Mouse (Mus musculus) cortical plate, adult 2 months (tissue): ENCODE measurements around the gene Pla2g3. TPM values are rescaled to one million over a fixed set of nuclear protein-coding genes. Genes with fewer than 3 reads are reported as not detected.

Experiments used
- H3K27ac ChIP-seq: fragments of 200-500 bp; 2 replicates; pipeline ENCODE4 v1.5.1; 2012; ENCODE audit warnings: low read length, control low read depth, inconsistent platforms; ENCODE audit not compliant: insufficient read depth
- H3K4me1 ChIP-seq: fragments of 200-500 bp; 2 replicates; pipeline ENCODE4 v1.6.1; 2011; ENCODE audit warnings: low read length; ENCODE audit not compliant: control insufficient read depth, insufficient read depth
- H3K4me3 ChIP-seq: fragments of 200-500 bp; 2 replicates; pipeline ENCODE4 v1.5.1; 2011; ENCODE audit warnings: mild to moderate bottlenecking, low read length, control low read depth; ENCODE audit not compliant: insufficient read depth
- CTCF ChIP-seq: fragments of 200-500 bp; IDR thresholded peaks from 2 replicates; pipeline ENCODE4 v1.5.1; 2011; ENCODE audit warnings: mild to moderate bottlenecking, control low read depth, low read length; ENCODE audit not compliant: insufficient read depth; ENCODE audit errors: extremely low read depth
- POLR2A ChIP-seq: fragments of 200-500 bp; IDR thresholded peaks from 2 replicates; pipeline ENCODE4 v1.6.1; 2011; ENCODE audit warnings: mild to moderate bottlenecking, low read length, control low read depth; ENCODE audit not compliant: insufficient read depth; ENCODE audit errors: extremely low read depth
- polyA plus RNA-seq: library from polyadenylated mRNA; depleted of rRNA; stranded (reverse); fragments of >200 nt; gene quantifications from 2 replicates; pipeline ENCODE4 v1.2.3, GENCODE M21; 2012

Pla2g3 gene
- polyA plus RNA-seq, 1 experiment: 2.9 TPM

DNA sequence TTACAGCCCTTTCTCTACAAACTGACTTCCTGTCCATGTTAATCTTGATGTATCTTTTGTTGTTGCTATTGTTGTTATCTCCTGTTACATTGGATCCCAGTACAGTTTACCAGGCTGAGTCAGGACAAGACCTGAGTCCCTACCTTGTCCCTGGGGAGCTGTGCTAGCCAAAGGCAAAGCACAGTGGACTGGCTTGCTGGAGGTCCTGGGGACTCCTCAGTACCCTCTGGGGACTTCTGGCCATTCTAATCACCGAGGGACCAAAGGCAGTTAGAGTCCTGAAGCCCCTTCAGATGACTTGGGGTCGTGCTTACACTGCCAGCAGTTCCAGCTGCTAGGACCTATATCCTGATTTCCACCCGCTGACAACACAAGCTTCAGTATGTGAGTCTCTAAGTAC, 33.6 kb upstream of the Pla2g3 start:
- TF ChIP-seq CTCF (no peak), POLR2A (no peak)
- no peak overlapping the region for H3K4me3 ChIP-seq

DNA sequence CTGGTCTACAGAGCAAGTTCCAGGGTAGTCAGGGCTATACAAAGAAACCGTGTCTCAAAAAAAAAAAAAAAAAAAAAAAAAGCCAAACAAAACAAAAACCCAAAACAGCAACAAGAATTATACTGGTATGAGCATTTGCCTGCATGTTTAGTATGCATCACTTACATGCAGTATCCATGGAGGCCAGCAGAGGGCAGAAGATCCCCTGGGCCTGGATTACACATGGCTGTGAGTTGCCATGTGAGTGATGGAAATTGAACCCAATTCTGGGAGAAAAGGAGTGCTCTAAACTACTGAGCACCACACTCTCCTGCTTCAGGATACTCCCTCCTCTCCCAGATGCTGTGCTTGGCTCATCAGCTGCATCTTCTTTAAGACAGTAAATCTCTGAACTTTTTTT, 31.7 kb upstream of the Pla2g3 start:
- Histone ChIP-seq H3K4me3 (no peak overlapping the region), H3K27ac (no peak overlapping the region), H3K4me1 (peaks cover 3% of the 10 kb centered on the region; the same call in 1 of the 2 replicates)
- TF ChIP-seq POLR2A (no peak), CTCF (peak; percentile 77)

More for the DNA sequence above, 33.6 kb upstream of the Pla2g3 start:
- Histone ChIP-seq H3K27ac (no peak overlapping the region), H3K4me1 (peaks cover 5% of the 10 kb centered on the region)

DNA sequence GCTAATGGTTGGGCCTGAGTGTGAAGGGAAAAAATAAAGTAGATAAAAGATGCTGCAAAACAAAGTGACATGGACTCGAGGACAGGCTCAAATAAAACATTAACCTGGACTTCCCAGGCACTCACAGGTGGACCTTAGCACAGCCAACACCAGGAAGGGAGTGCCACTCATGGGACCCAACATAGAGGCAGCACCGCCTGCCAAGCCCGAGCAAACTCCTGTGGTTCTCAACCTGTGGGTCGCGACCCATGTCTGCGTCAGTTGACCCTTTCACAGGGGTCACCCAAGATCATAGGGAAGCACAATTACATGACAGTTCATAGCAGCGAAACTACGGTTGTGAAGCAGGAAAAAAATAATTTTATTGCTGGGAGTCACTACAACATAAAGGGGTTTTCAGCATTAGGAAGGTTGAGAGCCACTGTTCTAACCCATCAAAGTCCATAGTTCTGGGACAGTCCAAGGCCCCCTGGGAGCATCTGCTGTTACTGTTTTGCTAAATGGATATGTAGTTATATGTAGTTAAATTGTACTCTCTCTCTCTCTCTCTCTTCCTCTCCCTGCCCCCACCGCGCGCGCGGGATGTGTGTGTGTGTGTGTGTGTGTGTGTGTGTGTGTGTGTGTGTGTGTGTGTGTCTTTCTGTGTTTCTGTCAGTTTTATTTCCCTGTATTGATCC, 29.5 kb upstream of the Pla2g3 start:
- TF ChIP-seq CTCF (no peak), POLR2A (no peak)

DNA sequence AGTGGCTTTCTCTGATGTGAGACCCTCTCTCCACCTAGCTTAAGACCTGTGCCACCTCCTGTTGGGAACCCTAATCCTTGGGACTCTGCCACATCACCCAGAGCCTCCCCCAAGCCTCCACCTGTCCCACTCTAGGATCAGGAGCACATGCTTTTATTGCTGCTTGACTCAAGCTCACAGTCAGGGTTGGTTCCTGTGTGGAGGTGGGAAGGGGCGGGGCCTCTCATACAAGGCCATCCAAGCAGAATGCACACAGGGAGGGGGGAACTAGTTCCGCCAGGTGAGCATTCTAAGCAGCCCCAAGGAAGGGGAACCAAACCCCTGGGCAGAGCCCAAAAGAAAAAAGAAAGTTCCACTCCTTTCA, 29.0 kb upstream of the Pla2g3 start:
- Histone ChIP-seq H3K4me1 (no peaks in the 10 kb centered on the region), H3K4me3 (no peak overlapping the region), H3K27ac (no peak overlapping the region)
- TF ChIP-seq CTCF: no peak
- TF ChIP-seq POLR2A: no peak

More for the DNA sequence above, 29.5 kb upstream of the Pla2g3 start:
- Histone ChIP-seq H3K27ac (no peak overlapping the region), H3K4me1 (no peaks in the 10 kb centered on the region), H3K4me3 (no peak overlapping the region)

DNA sequence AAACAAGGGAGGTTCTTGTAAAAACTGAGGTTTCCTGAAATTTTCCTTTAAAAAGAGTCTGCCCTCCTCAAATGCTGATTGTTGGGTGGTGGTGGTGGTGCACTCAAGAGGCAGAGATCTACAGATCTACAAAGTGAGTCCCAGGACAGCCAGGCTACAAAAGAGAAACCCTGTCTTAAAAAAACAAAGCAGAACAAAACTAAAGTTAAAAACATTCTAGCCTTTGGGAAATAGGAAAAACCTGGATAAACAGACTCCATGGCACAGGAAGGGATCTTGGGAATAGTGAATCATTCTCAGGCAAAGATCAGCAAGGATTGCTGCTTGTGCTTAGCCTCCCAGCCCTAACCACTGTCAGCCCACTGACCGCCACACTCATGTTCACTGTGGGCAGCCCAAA, 25.2 kb upstream of the Pla2g3 start:
- Histone ChIP-seq H3K27ac (no peak overlapping the region), H3K4me1 (no peaks in the 10 kb centered on the region), H3K4me3 (no peak overlapping the region)
- no peak for TF ChIP-seq CTCF
- no peak for TF ChIP-seq POLR2A

DNA sequence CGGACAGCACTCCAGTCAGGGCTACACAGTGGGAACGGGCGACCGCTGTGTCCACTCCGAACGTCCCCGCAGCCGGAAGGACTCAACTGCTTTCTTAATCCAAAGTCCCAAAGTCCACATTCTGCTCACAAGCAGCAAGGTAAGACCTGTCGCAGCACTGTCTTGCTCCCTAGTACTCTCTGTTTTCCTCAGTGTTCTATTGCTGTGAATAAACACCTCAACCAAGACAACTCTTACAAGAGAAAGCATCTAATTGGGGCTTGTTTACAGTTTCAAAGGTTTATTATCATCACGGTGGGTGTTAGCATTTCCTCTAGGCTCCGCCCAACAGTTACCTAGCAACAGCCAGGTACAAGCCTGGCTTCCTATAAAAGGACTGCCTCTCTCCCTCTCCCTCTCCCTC, 16.6 kb upstream of the Pla2g3 start:
- no peak for TF ChIP-seq CTCF
- TF ChIP-seq POLR2A: no peak
- Histone ChIP-seq H3K4me3 (no peak overlapping the region), H3K4me1 (no peaks in the 10 kb centered on the region), H3K27ac (no peak overlapping the region)

DNA sequence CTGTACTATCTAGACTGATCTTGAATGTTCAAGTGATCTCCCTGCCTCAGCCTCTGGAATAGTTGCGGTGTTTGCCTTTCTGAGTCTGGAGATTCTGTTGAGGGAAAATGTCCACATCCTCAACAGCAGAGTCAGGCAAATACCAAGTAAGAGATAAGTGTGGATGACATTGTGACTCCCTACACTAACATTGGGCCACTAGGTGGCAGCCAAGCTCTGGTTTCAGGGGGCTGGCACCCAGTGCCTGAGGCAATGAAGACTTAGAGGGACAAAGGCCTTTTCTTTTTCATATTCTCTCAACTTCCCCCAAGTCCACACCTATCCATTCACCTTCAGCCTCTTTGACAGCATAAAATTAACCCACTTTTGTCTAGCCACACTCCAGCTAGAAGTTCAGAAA, 15.6 kb upstream of the Pla2g3 start:
- H3K4me1 ChIP-seq: no peaks in the 10 kb centered on the region
- H3K4me3 ChIP-seq: no peak overlapping the region
- no peak overlapping the region for H3K27ac ChIP-seq
- peak; percentile 92 for TF ChIP-seq CTCF
- TF ChIP-seq POLR2A: no peak

DNA sequence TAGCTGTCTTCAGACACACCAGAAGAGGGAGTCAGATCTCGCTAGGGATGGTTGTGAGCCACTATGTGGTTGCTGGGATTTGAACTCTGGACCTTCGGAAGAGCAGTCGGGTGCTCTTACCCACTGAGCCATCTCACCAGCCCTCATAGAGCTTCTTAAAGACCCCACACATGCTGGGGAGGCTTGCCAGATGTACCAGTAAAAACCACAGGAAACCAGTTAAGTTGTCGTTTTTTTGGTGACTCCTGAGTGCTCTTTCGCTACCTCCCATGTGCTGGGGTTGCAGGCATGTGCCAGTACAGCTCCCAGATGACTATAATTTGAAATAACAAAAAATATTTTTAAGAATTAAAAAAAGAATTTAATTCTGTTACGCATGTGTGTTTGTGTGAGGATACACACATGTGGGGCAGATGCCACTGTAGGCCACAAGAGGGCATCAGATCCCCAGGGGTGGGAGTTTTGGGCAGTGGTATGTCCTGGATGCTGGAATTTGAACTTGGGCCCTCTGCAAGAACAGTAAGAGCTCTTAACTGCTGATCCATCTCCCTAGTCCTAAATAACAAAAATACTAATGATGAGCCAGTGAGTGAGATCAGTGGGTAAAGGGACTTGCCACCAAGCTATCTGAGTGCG, 13.5 kb upstream of the Pla2g3 start:
- peak; percentile 60 for TF ChIP-seq CTCF
- TF ChIP-seq POLR2A: no peak

DNA sequence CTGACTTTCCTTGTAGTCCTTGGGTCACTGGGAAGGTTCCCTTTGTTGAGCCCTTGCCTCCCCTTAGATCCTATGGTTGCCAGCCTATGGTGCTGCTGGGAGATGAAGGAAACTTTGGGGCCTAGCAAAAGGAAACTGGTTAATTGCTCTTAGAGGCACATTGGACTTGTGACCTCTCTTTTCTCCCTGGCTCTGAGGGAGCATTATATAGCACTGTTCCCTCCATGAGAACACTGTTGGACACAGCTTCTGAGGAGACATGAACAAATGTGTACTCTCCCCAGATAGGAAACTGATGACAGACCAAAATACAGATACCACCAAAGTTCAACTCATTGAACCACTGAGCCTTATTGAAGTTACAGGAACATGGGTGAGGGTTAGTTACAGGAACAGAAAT, 12.6 kb upstream of the Pla2g3 start:
- Histone ChIP-seq H3K4me3 (no peak overlapping the region), H3K4me1 (no peaks in the 10 kb centered on the region), H3K27ac (no peak overlapping the region)
- TF ChIP-seq POLR2A: no peak
- TF ChIP-seq CTCF: no peak

More for the DNA sequence above, 13.5 kb upstream of the Pla2g3 start:
- H3K4me1 ChIP-seq: no peaks in the 10 kb centered on the region
- H3K27ac ChIP-seq: no peak overlapping the region
- no peak overlapping the region for H3K4me3 ChIP-seq

DNA sequence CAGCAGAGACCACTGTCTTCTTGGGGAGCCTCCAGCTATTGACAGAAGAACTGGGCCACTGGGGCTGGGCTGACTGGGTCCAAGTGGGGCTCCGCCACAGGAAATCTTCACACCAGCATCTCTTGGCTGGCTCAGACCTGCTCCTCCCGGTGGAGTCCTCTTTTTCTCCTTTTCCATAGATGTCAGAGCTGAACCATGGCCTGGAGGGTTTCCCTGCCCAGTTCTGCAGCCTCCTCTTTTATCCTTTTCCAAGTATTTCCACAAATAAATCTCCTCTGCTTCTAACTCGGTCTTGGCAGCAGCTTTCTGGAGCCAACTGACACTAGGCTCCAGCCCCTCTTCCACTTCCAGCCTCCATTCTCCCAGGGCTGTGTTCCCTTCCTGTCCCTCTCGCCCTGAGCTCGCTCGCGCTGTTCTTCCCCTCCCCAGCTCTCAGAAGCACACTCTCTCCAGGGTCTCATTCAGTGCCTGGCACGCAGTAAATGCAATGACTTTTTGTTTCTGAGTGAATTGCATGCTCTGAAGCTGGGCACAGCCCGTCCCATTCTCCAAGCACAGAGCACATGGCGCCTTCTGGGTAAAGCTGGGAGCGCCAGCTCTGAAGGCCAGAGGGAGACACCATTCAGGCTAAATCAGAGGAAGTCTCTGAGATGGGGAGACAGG, 4.0 kb upstream of the Pla2g3 start:
- Histone ChIP-seq H3K27ac (peak overlapping the region; percentile 87), H3K4me3 (no peak overlapping the region), H3K4me1 (peaks cover 1% of the 10 kb centered on the region; the same call in 1 of the 2 replicates)
- peak; percentile 49; the same call in 1 of the 2 replicates for TF ChIP-seq POLR2A
- TF ChIP-seq CTCF: no peak
